Mouse (Mus musculus): ENCODE results near the gene Selenon.

The Selenon gene

DNA sequence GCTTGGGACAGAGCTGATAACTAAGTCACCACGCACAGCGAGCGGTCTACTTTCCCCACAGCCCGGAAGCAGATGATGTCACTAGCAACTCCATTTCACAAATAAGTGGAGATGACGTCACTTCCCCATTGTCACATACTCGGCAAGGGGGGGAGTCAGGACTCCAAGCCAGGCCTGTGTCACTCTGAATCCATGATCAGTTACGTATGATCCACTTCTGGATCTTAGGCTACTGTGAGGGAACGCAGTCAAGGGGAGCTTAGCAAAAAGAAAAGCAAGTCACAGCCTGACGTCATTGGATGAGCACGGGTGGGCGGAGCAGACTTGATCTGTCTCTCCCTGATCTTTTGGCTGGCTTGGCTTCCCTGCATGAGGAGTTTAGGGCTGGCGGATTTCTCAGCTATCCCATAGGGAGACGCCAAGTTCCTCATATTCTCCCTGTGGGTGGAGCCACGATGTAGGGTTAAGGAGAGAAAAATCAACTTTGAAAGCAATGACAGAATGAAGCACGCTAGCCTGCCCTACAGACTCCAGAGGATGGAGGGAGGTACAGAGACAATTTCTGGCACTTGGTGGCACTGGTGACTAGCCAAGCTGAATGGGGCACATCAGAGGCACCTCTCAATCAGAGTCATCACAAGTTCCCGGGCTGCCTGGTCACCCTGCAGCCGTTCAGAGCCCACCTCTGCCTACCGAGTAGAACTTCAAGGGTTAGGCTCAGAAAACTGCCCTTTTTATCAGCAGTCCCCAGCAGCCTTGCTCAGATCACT, 3.6 kb downstream of the Selenon start:
- in situ Hi-C loops (cut with MboI; ENCODE audit: low sequenced_read_pairs): no loop called here

DNA sequence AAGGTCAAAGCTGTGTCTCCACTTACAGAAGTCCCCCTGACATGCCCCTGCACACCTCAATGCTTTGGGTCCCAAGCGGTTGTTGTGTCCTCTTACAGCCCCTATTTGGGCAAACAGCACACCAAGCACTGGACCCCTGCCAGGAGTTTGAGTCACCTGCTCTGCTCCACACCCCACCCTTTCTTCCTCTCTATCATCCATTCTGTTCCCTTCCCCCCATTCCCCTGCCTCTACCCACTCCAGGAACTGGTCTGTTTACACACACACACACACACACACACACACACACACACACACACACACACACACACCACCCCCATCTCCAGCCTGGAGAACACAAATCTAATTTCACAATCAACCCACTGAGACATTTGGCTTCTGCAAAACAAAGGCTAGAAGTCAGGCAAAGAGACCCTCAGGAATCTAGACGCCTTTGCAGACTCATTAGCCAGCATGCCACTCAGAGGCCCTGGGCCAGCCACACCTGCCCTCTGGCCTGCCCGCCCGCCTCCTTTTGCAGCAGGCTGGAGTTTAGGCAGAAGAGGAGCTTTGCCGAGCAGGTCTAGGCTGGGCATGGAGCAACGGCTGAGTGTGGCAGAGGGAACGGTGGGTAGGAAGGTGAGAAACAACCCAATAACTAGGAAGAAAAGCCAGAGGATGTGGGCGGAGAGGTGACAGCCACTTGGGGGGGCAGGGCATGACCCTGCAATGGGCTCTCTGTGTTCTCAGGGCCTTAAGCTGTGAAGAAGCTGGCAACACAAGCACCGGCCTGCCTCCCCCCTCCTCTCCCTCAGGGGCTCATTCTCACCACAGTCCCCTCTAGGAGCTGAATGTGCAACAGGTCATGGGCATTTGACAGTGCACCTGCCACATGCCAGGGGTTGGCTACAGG, 4.9 kb downstream of the Selenon start:
- in situ Hi-C loops (cut with MboI; ENCODE audit: low sequenced_read_pairs): no loop called here

DNA sequence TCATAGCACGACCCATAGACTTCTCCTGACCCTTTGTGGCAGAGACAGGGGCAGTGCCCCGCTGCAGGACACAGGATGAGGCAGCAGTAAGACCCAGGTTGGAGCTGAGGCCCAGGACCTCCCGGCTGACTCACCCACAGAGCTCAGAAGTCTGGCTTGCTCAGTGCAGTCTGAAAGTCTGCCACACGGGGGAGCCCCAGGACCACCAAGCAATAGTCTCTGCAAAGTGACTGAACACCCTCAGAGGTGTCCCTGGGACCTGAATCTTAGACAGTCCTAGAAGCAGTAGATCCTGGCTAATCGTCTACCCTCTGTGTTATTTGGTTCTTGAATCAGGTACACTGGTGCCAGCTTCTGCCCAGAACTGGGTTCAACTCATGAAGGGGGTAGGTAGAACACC, 8.7 kb downstream of the Selenon start:
- in situ Hi-C loops (cut with MboI; ENCODE audit: low sequenced_read_pairs): loop anchor here (5.0 kb wide), 1 partner anchor 169 kb away; no protein-coding TSS in a partner anchor

DNA sequence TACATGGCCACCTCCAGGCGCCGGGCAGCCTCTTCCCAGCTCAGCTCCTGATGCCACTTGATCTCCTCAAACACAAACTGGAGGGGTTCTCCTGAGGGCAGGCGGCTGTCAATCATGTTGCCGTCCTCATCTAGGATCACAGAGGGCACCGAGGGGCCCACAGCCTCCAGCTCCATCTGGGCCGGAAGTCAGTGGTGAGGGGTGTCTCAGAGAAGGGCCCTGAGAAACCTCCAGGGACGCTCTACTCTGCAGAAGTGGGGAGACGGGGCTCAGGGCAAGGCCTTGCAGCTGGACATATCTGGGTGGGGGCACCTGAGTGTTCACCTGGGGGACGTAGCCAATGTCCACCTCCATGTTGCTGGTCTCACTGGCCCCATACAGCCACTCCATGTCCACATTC, 9.2 kb downstream of the Selenon start:
- in situ Hi-C loops (cut with MboI; ENCODE audit: low sequenced_read_pairs): loop anchor here (5.0 kb wide), 1 partner anchor 170 kb away; no protein-coding TSS in a partner anchor

DNA sequence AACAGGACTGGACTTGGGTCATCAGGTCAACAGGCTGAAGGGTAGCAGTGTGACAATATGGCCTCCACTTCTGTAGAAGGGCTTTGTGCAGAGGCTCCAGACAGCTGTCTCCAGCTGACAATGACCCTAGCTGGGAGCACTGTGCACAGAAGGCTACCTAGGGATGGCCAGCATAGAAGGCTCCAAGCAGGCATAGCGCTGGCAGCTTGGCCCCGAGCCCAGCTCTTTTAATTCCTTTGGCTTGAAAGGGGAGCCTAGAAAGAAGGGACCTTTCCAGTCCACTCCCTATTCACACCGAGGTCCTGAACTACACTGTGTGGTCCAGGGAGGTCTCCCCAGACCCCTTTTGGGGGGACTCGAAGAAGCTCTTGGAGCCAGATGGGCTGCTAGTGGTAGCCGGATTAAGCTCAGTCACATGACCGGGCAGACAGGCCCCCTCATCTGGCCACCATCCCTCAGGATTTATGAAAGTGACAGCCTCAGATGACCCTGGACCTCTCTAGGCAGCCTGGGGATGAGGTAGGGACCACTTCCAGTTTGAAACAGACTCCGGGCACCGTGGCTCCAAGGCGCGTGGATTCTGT, 12.9 kb downstream of the Selenon start:
- in situ Hi-C loops (cut with MboI; ENCODE audit: low sequenced_read_pairs): no loop called here

DNA sequence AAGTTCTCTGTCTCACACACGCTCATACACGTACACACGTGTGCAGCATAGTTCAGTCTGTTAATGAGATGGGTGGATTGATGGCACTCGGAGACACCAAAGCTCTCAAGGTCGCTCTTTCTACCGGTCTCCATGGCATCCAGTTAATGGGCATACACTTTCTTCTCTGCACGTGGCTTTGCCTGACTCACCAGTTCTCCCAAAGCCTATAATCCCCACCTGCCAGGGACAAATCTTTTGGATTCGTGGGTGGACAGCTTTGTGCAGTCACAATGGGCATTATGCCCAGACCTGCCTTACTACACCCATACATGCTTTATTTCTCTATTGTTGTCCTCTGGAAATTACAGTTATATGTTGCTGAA, 16.2 kb downstream of the Selenon start:
- in situ Hi-C loops (cut with MboI; ENCODE audit: low sequenced_read_pairs): no loop called here

DNA sequence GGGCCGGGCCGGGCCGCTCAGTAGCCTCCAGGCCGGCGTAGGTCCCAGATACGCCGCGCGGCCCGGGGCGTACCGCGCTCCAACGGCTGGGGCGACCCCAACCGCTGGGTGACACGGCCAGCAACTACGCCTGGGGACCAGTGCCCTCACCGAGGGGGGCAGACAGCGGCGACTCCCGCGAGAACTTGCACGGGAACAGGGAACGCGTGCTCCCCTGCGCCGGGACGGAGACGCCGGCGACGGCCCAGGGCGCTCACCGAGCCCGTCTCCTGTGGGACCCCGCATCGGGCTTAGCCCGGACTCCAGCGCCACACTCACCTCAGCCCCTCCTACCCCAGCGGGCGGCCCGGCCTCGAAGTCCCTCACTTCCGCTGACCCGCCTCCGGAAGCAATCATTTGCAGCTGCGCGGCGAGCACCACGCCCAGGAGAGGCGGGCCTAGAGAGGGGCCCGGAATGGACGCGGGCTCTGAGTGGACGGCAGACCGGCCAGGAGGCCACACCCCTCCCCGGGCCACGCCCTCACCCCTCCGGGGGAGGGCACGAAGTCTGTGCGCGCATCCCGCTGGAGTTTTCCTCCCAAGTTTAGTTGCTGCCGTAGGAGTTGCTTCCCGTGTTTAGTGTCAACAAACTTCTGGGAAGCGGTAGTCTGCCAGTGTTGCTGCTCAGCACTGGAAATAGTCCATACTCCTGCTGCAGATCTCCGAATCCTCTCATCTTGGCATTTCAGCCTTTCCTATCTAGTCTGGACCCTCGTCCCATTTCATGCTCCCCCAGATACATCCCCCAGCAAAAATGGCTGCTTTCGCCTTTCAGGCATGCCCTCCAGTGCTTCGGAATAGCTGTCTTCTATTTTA, 16.8 kb downstream of the Selenon start, which contains the start of gene Mtfr1l:
TSS of gene Mtfr1l (minus strand) at position 456 of the 855 bp plus-strand sequence.
- in situ Hi-C loops (cut with MboI; ENCODE audit: low sequenced_read_pairs): no loop called here

DNA sequence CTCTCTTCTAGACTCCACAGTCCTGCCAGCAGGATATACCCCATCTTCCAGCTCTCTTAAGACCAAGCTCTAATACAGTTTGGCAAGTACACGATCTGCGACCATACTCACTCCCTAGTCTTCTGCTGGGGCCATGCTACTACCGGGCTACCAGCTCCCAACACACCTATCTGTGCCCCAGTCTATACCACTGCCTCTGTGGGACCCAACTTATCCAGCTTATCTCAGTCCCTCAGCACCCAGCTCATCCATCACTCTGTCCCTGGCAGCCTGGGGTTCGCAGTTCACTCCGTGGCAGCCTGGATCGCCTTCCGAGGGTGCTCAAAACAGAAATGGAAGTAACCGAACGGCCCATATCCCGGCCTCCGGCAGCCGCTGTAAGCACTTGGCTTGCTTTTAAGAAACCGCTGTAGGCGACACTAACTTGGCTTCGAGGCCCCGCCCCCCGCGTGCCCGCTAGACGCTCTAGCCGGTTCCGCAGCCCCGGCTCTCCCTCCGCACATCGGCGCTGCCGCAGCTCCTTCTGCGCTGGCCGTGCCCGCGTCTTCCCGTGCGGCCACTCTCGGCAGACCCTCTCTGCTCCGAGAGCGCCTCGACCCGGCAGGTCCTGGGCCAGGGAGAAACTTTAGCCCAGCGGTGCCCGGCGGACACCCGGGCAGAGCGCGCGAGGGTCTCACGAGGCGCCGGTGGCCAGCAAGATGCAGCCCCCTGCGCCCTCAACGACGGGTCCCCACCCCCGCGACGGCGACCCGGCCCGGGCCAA, 17.7 kb downstream of the Selenon start:
- in situ Hi-C loops (cut with MboI; ENCODE audit: low sequenced_read_pairs): no loop called here

DNA sequence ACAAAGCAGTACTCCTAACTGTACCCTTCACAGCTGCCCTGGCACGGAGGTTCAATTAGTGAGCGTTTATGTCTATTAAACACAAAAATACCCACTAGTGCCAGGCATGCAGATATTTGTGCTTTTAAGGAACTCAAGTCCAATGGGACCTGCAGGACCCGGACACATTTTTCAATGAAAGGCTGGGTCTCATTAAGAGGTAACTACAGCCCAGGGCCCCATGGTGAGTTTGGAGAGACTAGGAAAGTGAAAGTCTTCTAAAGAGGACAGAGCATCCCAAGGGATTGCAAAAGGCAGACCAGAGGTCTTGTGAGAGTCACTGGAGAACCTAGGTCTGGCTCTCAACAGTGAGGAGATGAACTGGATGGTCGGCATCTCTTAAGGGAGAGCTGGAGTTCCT, 18.5 kb downstream of the Selenon start:
- in situ Hi-C loops (cut with MboI; ENCODE audit: low sequenced_read_pairs): no loop called here

DNA sequence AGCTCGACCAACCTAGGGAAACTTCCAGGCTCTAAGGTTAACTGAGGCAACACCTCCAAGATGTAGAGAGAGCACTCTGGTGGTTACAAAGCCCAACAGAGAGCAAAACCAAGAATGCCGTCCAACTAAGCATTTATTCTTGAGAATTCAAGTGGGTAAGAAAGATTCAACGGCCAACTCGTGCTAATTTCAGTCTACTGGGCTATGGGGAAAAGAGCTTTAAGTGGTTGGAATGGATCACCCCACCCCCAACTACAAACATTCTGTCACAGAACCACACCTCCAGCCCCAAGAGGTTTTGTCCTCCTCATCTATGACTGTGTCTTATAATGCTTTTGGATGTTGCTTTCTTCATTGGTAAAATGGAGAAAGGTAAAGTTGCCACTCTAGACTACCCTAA, 19.0 kb downstream of the Selenon start:
- in situ Hi-C loops (cut with MboI; ENCODE audit: low sequenced_read_pairs): no loop called here

DNA sequence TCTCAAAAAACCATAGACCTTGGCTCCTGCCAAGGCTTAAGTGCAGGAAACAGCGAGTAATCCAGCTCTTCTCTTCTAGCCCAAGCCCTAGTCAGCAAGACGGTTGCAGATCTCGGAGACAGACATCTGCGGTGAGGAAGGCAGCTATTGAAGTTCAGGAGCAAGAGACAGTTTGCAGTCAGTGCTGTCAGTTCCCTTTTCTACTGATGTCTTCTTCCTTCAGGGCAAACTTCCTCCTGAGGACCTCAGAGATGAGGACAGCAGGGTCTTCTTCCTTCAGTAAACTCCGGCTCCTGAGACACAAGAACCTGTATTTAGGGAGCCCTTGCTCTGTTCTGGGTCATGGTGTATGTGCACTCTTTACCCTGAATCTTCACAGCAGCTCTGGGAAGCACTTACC, 25.7 kb downstream of the Selenon start:
- in situ Hi-C loops (cut with MboI; ENCODE audit: low sequenced_read_pairs): no loop called here

DNA sequence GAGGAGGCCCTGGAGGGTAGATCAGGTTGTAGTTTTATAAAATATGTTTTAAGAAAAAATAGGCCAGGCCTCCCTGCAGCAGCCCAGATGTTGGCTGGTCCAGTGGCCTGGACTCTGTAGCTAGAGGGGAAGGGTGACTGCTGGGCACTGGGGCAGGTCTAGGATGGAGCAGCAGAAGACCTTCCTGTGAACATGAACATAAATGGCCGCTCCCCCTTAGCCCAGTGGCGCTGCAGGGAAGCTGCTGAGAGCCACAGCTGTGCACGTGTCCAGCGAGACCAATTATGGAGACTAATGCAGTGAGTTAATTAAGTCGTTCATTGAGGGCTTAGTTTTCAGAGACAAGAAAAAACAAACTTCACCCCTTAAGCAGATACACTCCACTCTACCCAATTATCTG, 26.2 kb downstream of the Selenon start:
- in situ Hi-C loops (cut with MboI; ENCODE audit: low sequenced_read_pairs): no loop called here

DNA sequence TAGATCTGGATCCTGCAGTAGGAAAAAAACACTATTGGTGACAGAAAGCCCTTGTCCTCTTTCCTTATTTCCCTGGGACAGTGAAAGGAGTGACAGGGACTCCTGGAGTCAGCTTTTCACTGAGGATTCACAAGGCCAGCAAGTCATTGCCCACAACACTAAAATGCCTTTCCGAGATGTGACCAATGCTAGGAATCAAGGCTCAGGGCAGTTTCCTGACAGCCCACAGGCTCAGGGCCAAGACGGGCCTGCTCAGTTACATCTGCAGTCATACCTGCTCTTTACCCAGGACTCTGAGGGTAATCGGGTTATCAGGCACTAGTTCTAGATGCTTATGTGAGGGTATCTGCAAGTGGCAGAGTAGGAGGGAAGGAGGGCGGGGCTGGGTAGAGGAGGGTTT, 28.5 kb downstream of the Selenon start:
- in situ Hi-C loops (cut with MboI; ENCODE audit: low sequenced_read_pairs): no loop called here

DNA sequence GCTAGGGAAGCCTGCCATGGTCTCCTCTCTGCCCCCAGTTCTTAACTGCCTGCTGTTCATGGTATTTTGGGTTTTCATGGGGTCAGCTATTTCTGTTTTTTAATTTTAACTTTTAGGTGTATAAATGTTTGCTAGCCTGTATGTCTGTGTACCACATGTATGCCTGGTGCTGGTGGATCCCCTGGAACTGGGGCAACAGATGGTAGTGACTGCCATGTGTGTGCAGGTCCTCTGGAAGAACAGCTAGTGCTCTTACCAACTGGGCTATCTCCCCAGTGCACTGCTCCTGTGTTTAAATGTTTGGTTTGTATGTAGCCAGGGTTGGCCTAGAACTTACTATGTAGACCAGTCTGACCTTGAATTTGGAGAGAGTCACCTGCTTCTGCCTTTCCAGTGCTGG, 32.7 kb downstream of the Selenon start:
- in situ Hi-C loops (cut with MboI; ENCODE audit: low sequenced_read_pairs): no loop called here

DNA sequence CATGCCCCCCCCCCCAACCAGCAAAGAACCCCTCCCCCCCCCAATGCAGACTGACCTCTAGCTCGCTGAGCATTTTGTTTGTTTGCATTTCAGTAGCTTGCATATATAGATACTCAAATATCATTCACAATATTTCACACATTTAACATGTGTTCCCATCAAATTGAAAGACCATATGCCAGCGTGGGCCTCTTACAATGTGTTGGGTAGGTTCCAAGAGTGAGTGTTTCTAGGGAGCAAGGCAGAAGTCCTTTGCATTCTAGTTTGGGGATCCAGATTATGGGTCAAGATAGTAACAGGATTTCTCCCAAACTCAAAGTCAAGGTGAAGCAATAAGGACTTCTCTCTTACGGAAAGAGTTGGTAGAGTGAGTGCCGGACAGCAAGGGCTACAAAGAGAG, 33.4 kb downstream of the Selenon start:
- in situ Hi-C loops (cut with MboI; ENCODE audit: low sequenced_read_pairs): no loop called here

DNA sequence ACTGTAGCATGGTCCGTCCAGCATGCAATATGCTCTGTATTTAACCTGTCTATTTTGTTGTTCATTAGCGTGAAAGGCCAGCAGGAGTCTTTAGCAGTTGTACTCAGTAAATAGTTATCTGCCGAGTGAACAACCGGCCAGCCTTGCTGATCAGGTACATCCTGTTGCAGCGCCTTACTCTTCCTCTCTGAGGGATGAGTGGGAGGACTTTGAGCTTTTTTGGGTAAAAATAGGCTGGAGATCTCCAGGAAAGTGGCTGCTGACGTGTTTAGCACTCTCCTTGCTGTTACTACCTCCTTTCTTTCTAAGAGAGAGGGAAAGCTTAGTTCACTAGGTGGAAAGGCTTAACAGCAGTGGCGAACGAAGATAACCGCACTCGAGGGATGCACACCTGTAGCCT, 34.2 kb downstream of the Selenon start:
- in situ Hi-C loops (cut with MboI; ENCODE audit: low sequenced_read_pairs): no loop called here

DNA sequence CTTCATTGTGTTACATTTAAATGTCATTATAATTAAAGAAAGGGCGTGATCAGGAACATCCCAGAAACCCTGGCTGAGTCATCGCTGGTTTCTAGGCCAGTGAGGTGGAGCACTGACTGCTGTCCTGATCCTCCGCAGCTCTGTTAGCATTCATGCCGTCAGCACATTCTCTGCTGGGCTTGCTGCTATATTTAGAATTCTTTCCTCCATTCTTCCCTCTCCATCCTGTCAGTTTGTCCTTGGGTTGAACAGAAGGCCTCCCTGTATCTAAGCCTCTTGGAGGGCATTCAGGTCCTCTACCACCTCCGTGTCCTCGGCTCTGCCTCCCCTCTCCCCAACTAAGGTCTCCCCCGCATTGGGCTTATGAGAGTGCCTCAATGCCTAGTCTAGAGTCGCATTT, 35.0 kb downstream of the Selenon start:
- in situ Hi-C loops (cut with MboI; ENCODE audit: low sequenced_read_pairs): no loop called here

DNA sequence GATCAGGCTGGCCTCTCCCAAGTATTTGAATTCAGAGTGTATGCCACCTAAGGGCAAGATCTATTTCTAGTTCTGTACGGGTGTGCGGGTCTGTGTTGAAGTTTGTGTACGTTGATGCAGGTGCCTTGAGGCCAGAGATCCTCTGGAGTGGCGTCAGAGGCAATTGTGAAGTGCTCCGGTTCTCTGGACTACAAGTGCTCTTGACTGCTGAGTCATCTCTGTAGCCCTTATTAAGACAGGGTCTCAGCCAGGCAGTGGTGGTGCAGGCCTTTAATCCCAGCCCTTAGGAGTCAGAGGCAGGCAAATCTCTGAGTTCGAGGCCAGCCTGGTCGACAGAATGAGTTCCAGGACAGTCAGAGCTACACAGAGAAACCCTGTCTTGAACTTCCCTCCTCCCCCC, 36.4 kb downstream of the Selenon start:
- in situ Hi-C loops (cut with MboI; ENCODE audit: low sequenced_read_pairs): no loop called here

DNA sequence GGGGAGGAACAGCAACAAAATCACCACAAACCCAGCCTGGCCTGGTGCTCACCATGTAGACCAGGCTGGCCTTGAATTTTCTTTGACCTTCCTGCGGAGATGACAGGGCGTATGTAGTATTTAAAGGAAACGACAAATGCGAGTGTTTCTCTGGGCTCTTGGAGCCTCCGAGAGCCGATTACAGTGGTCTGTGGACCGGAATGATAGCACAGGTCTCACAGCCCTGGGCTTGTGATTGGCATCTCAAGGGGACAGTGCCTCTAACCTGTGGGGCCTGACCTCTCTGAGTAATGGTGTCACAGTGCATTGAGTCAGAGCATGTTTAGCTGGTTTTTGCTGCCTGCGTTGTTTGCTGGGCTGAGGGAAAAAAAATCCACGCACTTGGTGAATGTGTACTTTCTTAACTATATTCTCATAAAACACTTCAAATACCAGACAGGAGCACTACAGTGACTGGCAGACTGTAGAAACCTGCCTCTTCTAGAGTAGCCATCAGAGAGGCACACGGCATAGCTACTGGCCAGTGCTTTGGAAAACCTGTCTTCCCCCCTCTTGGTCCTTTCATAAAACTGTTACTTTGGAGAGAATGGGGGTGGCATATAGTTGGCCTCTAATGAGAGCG, 37.5 kb downstream of the Selenon start:
- in situ Hi-C loops (cut with MboI; ENCODE audit: low sequenced_read_pairs): no loop called here

DNA sequence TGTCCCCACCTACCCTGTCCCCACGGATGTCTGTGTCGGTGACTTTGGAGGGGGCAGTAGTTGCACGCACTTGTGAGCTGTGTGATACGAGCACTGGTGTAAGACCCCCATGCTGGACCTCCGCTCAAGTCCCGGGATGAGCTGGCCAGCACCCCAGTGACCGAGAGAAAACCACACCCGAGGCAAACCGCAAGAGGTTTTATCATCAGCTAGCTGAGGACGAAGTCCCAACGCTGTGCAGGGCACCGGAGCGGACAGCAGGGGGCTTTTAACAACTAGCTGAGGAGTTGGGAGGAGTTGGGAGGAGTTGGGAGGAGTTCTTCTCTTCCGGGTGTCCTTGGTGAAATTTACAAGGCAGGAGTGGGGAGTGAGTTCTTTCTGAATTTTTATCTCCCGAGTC, 39.2 kb downstream of the Selenon start:
- in situ Hi-C loops (cut with MboI; ENCODE audit: low sequenced_read_pairs): no loop called here
